Mouse (Mus musculus) adrenal gland, adult 18-20 months (tissue): ENCODE measurements at regions not wholly inside any gene's neighbourhood (a gene's known extent, or its start where the extent isn't known, plus 50 kb on each side); places are given as distances from the start of the nearest gene placed in this dataset.
A peak's percentile ranks its signal among the peaks of the same experiment; 100 is the strongest.

ENCODE experiments used
- DNase-seq, 2 experiments: peaks; one replicate each; pipeline ENCODE4 v3.0.0; 2021 to 2022; ENCODE audit warnings: low spot score in 2 of 2

- DNase-seq: no peak
These were observed 263.1 kb upstream of the Lyplal1 start for GRCm38 (mm10) chr1:186379938-186380847.

- DNase-seq: no peak
These were observed 260.0 kb upstream of the Lyplal1 start for GRCm38 (mm10) chr1:186376906-186377623.

- DNase-seq: no peak
These were observed 257.0 kb upstream of the Lyplal1 start for GRCm38 (mm10) chr1:186374009-186374649.

GRCm38 (mm10) chr1:186373386-186373785 lies 256.3 kb upstream of the Lyplal1 start:
- DNase-seq: no peak

GRCm38 (mm10) chr1:186372770-186373353 lies 255.8 kb upstream of the Lyplal1 start:
- no peak for DNase-seq

GRCm38 (mm10) chr1:186363356-186363755 lies 246.2 kb upstream of the Lyplal1 start:
- no peak for DNase-seq

GRCm38 (mm10) chr1:186358011-186358670 lies 241.0 kb upstream of the Lyplal1 start:
- DNase-seq: peak in 1 of 2 experiments; percentile 2

GRCm38 (mm10) chr1:186354742-186355141 lies 237.6 kb upstream of the Lyplal1 start:
- no peak for DNase-seq

- DNase-seq: no peak
These were observed 237.0 kb upstream of the Lyplal1 start for GRCm38 (mm10) chr1:186354072-186354471.

- no peak for DNase-seq
These were observed 233.3 kb upstream of the Lyplal1 start for GRCm38 (mm10) chr1:186350381-186350780.

GRCm38 (mm10) chr1:186349966-186350365 lies 232.9 kb upstream of the Lyplal1 start:
- DNase-seq: no peak

- DNase-seq: no peak
These were observed 230.5 kb upstream of the Lyplal1 start for GRCm38 (mm10) chr1:186347413-186348147.

GRCm38 (mm10) chr1:186345449-186345848 lies 228.3 kb upstream of the Lyplal1 start:
- DNase-seq: no peak

GRCm38 (mm10) chr1:186342931-186343506 lies 225.9 kb upstream of the Lyplal1 start:
- no peak for DNase-seq

GRCm38 (mm10) chr1:186342391-186342790 lies 225.3 kb upstream of the Lyplal1 start:
- DNase-seq: no peak

GRCm38 (mm10) chr1:186341878-186342277 lies 224.8 kb upstream of the Lyplal1 start:
- DNase-seq: no peak

- no peak for DNase-seq
These were observed 223.6 kb upstream of the Lyplal1 start for GRCm38 (mm10) chr1:186340701-186341100.

GRCm38 (mm10) chr1:186317285-186317684 lies 200.2 kb upstream of the Lyplal1 start:
- no peak for DNase-seq

GRCm38 (mm10) chr1:186314180-186314579 lies 197.1 kb upstream of the Lyplal1 start:
- DNase-seq: no peak

GRCm38 (mm10) chr1:186312698-186313097 lies 195.6 kb upstream of the Lyplal1 start:
- DNase-seq: no peak
